Mouse (Mus musculus) MEL (cell line): ENCODE measurements around the gene Alg11. TPM values are rescaled to one million over a fixed set of nuclear protein-coding genes. Genes with fewer than 3 reads are reported as not detected.
A peak's percentile ranks its signal among the peaks of the same experiment; 100 is the strongest.

Experiments used
- DNase-seq: peaks from one replicate; pipeline ENCODE4 v3.0.0; 2011; ENCODE audit warnings: low read depth, low spot score
- H3K27ac ChIP-seq: 2 replicates; pipeline ENCODE4 v1.5.1; 2012; ENCODE audit warnings: low read depth, mild to moderate bottlenecking, control low read depth, low read length, moderate library complexity; ENCODE audit not compliant: control insufficient read depth
- H3K27me3 ChIP-seq, 2 experiments: fragments of 150-350 bp in 1 of 2; sonication (generic) in 1 of 2; 2 replicates each; pipeline ENCODE4 v1.6.1; 2012; ENCODE audit warnings: low read length in 2 of 2, mild to moderate bottlenecking in 2 of 2, improper control_type of control experiment in 1 of 2, moderate library complexity in 1 of 2; ENCODE audit not compliant: insufficient read depth in 2 of 2, control insufficient read depth in 1 of 2
- H3K36me3 ChIP-seq, 2 experiments: 2 replicates each; pipeline ENCODE4 v1.6.1; 2012 to 2014; ENCODE audit warnings: low read length in 2 of 2, improper control_type of control experiment in 1 of 2, inconsistent platforms in 1 of 2, mild to moderate bottlenecking in 1 of 2; ENCODE audit not compliant: insufficient read depth in 2 of 2, control insufficient read depth in 1 of 2
- H3K4me1 ChIP-seq, 2 experiments: fragments of 150-350 bp in 1 of 2; sonication (generic) in 1 of 2; 2 replicates each; pipeline ENCODE4 v1.6.1; 2012; ENCODE audit warnings: low read length in 2 of 2, improper control_type of control experiment in 1 of 2, mild to moderate bottlenecking in 1 of 2; ENCODE audit not compliant: insufficient read depth in 2 of 2, control insufficient read depth in 1 of 2
- H3K4me3 ChIP-seq, 2 experiments: fragments of 150-350 bp in 1 of 2; sonication (generic) in 1 of 2; 2 replicates each; pipeline ENCODE4 v1.5.1; 2012; ENCODE audit warnings: low read depth in 2 of 2, low read length in 2 of 2, mild to moderate bottlenecking in 2 of 2, moderate library complexity in 2 of 2, control low read depth in 1 of 2, improper control_type of control experiment in 1 of 2; ENCODE audit not compliant: control insufficient read depth in 1 of 2, insufficient read depth in 1 of 2
- H3K79me2 ChIP-seq: 2 replicates; pipeline ENCODE4 v1.6.1; 2012; ENCODE audit warnings: mild to moderate bottlenecking, low read length, moderate library complexity; ENCODE audit not compliant: control insufficient read depth, poor library complexity, insufficient read depth
- H3K9ac ChIP-seq: 2 replicates; pipeline ENCODE4 v1.6.1; 2012; ENCODE audit warnings: low read depth, mild to moderate bottlenecking, control low read depth, low read length, moderate library complexity; ENCODE audit not compliant: control insufficient read depth, poor library complexity, severe bottlenecking
- H3K9me3 ChIP-seq: fragments of 150-350 bp; sonication (generic); replicated peaks from 2 replicates; pipeline ENCODE4 v1.6.1; 2012; ENCODE audit warnings: mild to moderate bottlenecking, low read length, improper control_type of control experiment, moderate library complexity; ENCODE audit not compliant: insufficient read depth
- BHLHE40 ChIP-seq: IDR thresholded peaks from 2 replicates; pipeline ENCODE4 v1.6.1; 2012; ENCODE audit warnings: low read depth, mild to moderate bottlenecking, inconsistent platforms, low read length, improper control_type of control experiment, borderline replicate concordance
- CHD2 ChIP-seq: IDR thresholded peaks from 2 replicates; pipeline ENCODE4 v1.6.1; 2011; ENCODE audit warnings: low read length, improper control_type of control experiment
- CTCF ChIP-seq, 3 experiments: IDR thresholded peaks in 2 of 3; conservative IDR thresholded peaks in 1 of 3; 2 replicates each; pipeline ENCODE4 v1.5.1; 2011 to 2012; ENCODE audit warnings: low read length in 3 of 3, low read depth in 2 of 3, mild to moderate bottlenecking in 2 of 3, improper control_type of control experiment in 1 of 3, inconsistent platforms in 1 of 3, mixed read lengths in 1 of 3, moderate library complexity in 1 of 3; ENCODE audit not compliant: control insufficient read depth in 1 of 3, insufficient read depth in 1 of 3, poor library complexity in 1 of 3, severe bottlenecking in 1 of 3
- E2F4 ChIP-seq: IDR thresholded peaks from 2 replicates; pipeline ENCODE4 v1.6.1; 2011; ENCODE audit warnings: low read depth, low read length, improper control_type of control experiment, borderline replicate concordance
- ELF1 ChIP-seq: IDR thresholded peaks from 2 replicates; pipeline ENCODE4 v1.6.1; 2014; ENCODE audit warnings: low read depth, mild to moderate bottlenecking, inconsistent platforms, low read length, improper control_type of control experiment, moderate library complexity
- EP300 ChIP-seq, 2 experiments: IDR thresholded peaks; 2 replicates each; pipeline ENCODE4 v1.6.1; 2011; ENCODE audit warnings: improper control_type of control experiment in 2 of 2, low read length in 2 of 2, low read depth in 1 of 2, mild to moderate bottlenecking in 1 of 2
- ETS1 ChIP-seq: IDR thresholded peaks from 2 replicates; pipeline ENCODE4 v1.6.1; 2012; ENCODE audit warnings: low read depth, mild to moderate bottlenecking, inconsistent platforms, low read length, improper control_type of control experiment, moderate library complexity
- GABPA ChIP-seq: IDR thresholded peaks from 2 replicates; pipeline ENCODE4 v1.6.1; 2012; ENCODE audit warnings: low read depth, mild to moderate bottlenecking, inconsistent platforms, low read length, improper control_type of control experiment, moderate library complexity
- HCFC1 ChIP-seq: IDR thresholded peaks from 2 replicates; pipeline ENCODE4 v1.6.1; 2012; ENCODE audit warnings: low read depth, mild to moderate bottlenecking, inconsistent platforms, low read length, improper control_type of control experiment, moderate library complexity
- JUND ChIP-seq: IDR thresholded peaks from 2 replicates; pipeline ENCODE4 v1.6.1; 2011; ENCODE audit warnings: low read depth, mild to moderate bottlenecking, improper control_type of control experiment, low read length
- KAT2A ChIP-seq: conservative IDR thresholded peaks from 2 replicates; pipeline ENCODE4 v1.6.1; 2012; ENCODE audit warnings: low read depth, low read length, improper control_type of control experiment, inconsistent platforms
- MAFK ChIP-seq: IDR thresholded peaks from 2 replicates; pipeline ENCODE4 v1.6.1; 2011; ENCODE audit warnings: low read depth, mild to moderate bottlenecking, low read length, improper control_type of control experiment, borderline replicate concordance
- MEF2A ChIP-seq: IDR thresholded peaks from 2 replicates; pipeline ENCODE4 v1.6.1; 2014; ENCODE audit warnings: low read depth, mild to moderate bottlenecking, inconsistent platforms, low read length, improper control_type of control experiment; ENCODE audit not compliant: poor library complexity, insufficient replicate concordance, severe bottlenecking; ENCODE audit errors: extremely low read depth
- MXI1 ChIP-seq: IDR thresholded peaks from 2 replicates; pipeline ENCODE4 v1.6.1; 2011; ENCODE audit warnings: mild to moderate bottlenecking, low read depth, low read length, improper control_type of control experiment
- MYB ChIP-seq: IDR thresholded peaks from 2 replicates; pipeline ENCODE4 v1.6.1; 2011; ENCODE audit warnings: mild to moderate bottlenecking, low read depth, low read length, improper control_type of control experiment
- NELFE ChIP-seq: IDR thresholded peaks from 2 replicates; pipeline ENCODE4 v1.6.1; 2011; ENCODE audit warnings: low read depth, low read length, improper control_type of control experiment
- POLR2A ChIP-seq, 2 experiments: IDR thresholded peaks; 2 replicates each; pipeline ENCODE4 v1.6.1; 2011 to 2012; ENCODE audit warnings: low read length in 2 of 2, mild to moderate bottlenecking in 2 of 2, control low read depth in 1 of 2, improper control_type of control experiment in 1 of 2, low read depth in 1 of 2, moderate library complexity in 1 of 2; ENCODE audit not compliant: control insufficient read depth in 1 of 2, insufficient read depth in 1 of 2, poor library complexity in 1 of 2
- POLR2AphosphoS5 ChIP-seq: IDR thresholded peaks from 2 replicates; pipeline ENCODE4 v1.6.1; 2012; ENCODE audit warnings: low read depth, borderline replicate concordance, mild to moderate bottlenecking, inconsistent platforms, low read length, moderate library complexity, mixed read lengths
- RAD21 ChIP-seq: IDR thresholded peaks from 2 replicates; pipeline ENCODE4 v1.6.1; 2011; ENCODE audit warnings: mild to moderate bottlenecking, low read depth, low read length, improper control_type of control experiment
- RCOR1 ChIP-seq: IDR thresholded peaks from 2 replicates; pipeline ENCODE4 v1.6.1; 2012; ENCODE audit warnings: low read depth, mild to moderate bottlenecking, inconsistent platforms, low read length, improper control_type of control experiment
- SIN3A ChIP-seq: IDR thresholded peaks from 2 replicates; pipeline ENCODE4 v1.6.1; 2012; ENCODE audit warnings: low read length, improper control_type of control experiment, inconsistent platforms
- SMC3 ChIP-seq: IDR thresholded peaks from 2 replicates; pipeline ENCODE4 v1.6.1; 2011; ENCODE audit warnings: low read depth, low read length, improper control_type of control experiment
- TBP ChIP-seq: IDR thresholded peaks from 2 replicates; pipeline ENCODE4 v1.8.0; 2011; ENCODE audit warnings: low read depth, low read length, improper control_type of control experiment
- TCF12 ChIP-seq: IDR thresholded peaks from 2 replicates; pipeline ENCODE4 v1.6.1; 2014; ENCODE audit warnings: low read depth, mild to moderate bottlenecking, inconsistent platforms, low read length, improper control_type of control experiment, moderate library complexity
- USF1 ChIP-seq: IDR thresholded peaks from 2 replicates; pipeline ENCODE4 v1.6.1; 2014; ENCODE audit warnings: low read depth, mild to moderate bottlenecking, inconsistent platforms, low read length, improper control_type of control experiment, moderate library complexity
- USF2 ChIP-seq, 2 experiments: IDR thresholded peaks; 2 replicates each; pipeline ENCODE4 v1.6.1; 2011 to 2012; ENCODE audit warnings: improper control_type of control experiment in 2 of 2, low read length in 2 of 2, borderline replicate concordance in 1 of 2, inconsistent platforms in 1 of 2, low read depth in 1 of 2, mild to moderate bottlenecking in 1 of 2; ENCODE audit not compliant: insufficient read depth in 1 of 2
- ZKSCAN1 ChIP-seq: IDR thresholded peaks from 2 replicates; pipeline ENCODE4 v1.6.1; 2012; ENCODE audit warnings: low read depth, mild to moderate bottlenecking, inconsistent platforms, low read length, improper control_type of control experiment, moderate library complexity
- ZMIZ1 ChIP-seq: IDR thresholded peaks from 2 replicates; pipeline ENCODE4 v1.6.1; 2012; ENCODE audit warnings: low read depth, mild to moderate bottlenecking, inconsistent platforms, low read length, improper control_type of control experiment, moderate library complexity
- polyA plus RNA-seq, 2 experiments: library from polyadenylated mRNA; stranded (reverse) in 1 of 2; unstranded in 1 of 2; fragments of >175 nt in 1 of 2; fragments of >200 nt in 1 of 2; gene quantifications; 2 replicates each; pipeline versions ENCODE4 v1.2.1 to v1.2.4; 2012; ENCODE audit warnings: low replicate concordance in 2 of 2, low read depth in 1 of 2; ENCODE audit not compliant: insufficient read length in 2 of 2, insufficient read depth in 1 of 2, missing spikeins in 1 of 2
- total RNA-seq: library from RNA; depleted of rRNA; stranded (reverse); fragments of 300-350 nt; gene quantifications from 2 replicates; pipeline ENCODE4 v1.2.3, GENCODE M21; 2012

The Alg11 gene
- total and polyA plus RNA-seq, 3 experiments, result 17.2 to 55.0 (median 22.2) TPM

- TF ChIP-seq MYB (no peak), BHLHE40 (no peak), ELF1 (no peak), CTCF (IDR thresholded peaks at IDR 0.05 in 2 of 3, conservative IDR thresholded peaks at IDR 0.05 in 1 of 3; ENCODE audit: control insufficient read depth in 1 of 3, insufficient read depth in 1 of 3, low read depth in 2 of 3, low read length in 3 of 3, poor library complexity in 1 of 3, severe bottlenecking in 1 of 3) (no peak), KAT2A (no peak), JUND (0 out of 2 replicates have a peak, but pooled peaks have one; percentile 4), EP300 (IDR thresholded peaks at IDR 0.05; ENCODE audit: low read depth in 1 of 2, low read length in 2 of 2) (peak in 1 of 2 experiments; percentile 18; a peak in 1 of 4 replicates), RCOR1 (no peak), CHD2 (no peak), GABPA (no peak), MAFK (no peak), TCF12 (0 out of 2 replicates have a peak, but pooled peaks have one; percentile 30), USF2 (IDR thresholded peaks at IDR 0.05; ENCODE audit: borderline replicate concordance in 1 of 2, insufficient read depth in 1 of 2, low read depth in 1 of 2, low read length in 2 of 2) (no peak)
- TF ChIP-seq, all 39 proteins: peak for 12
These were observed 5.6 kb upstream of the Alg11 start (continued) for GRCm38 (mm10) chr8:22054674-22055491.

DNA sequence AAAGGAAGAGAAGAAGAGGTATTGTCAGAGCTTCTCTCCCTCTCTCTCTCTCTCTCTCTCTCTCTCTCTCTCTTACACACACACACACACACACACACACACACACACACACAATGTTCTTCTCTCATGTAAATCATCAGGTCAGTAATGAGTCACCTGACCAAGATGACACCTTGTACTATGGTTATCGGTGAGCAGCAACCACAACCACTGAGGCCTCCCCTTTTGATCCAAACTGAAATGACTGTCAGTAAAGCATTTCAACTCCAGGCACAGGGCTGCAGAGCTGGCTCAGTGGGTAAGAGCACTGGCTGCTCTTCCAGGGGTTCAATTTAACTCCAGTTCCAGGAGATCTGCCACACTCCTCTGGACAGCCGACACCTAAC is 5.0 kb upstream of the Alg11 start:
- H3K9ac ChIP-seq, result peak overlapping the region; percentile 53
- H3K27ac ChIP-seq, result peak overlapping the region; percentile 92
- H3K27me3 ChIP-seq, result no peaks in the 10 kb centered on the region
- no peak for TF ChIP-seq MYB
- TF ChIP-seq JUND, result no peak
- TF ChIP-seq BHLHE40, result peak; percentile 36; the same call in 1 of the 2 replicates
- no peak for TF ChIP-seq ZKSCAN1
- TF ChIP-seq EP300 (IDR thresholded peaks at IDR 0.05; ENCODE audit: low read depth in 1 of 2, low read length in 2 of 2), result peak in 1 of 2 experiments; percentile 28; a peak in 2 of 4 replicates
- TF ChIP-seq RAD21, result no peak
- no peak for TF ChIP-seq RCOR1
- TF ChIP-seq TBP, result no peak
- TF ChIP-seq SIN3A, result peak; percentile 19; the same call in 1 of the 2 replicates
- no peak for TF ChIP-seq E2F4
- 0 out of 2 replicates have a peak, but pooled peaks have one; percentile 13 for TF ChIP-seq NELFE
- peak; percentile 26; the same call in 1 of the 2 replicates for TF ChIP-seq ETS1
- TF ChIP-seq KAT2A, result no peak
- TF ChIP-seq MEF2A, result no peak
- TF ChIP-seq USF1, result peak; percentile 77
- TF ChIP-seq HCFC1, result 0 out of 2 replicates have a peak, but pooled peaks have one; percentile 24
- no peak for TF ChIP-seq POLR2AphosphoS5
- no peak for TF ChIP-seq ZMIZ1
- TF ChIP-seq SMC3, result no peak
- TF ChIP-seq POLR2A (IDR thresholded peaks at IDR 0.05; ENCODE audit: control insufficient read depth in 1 of 2, insufficient read depth in 1 of 2, low read depth in 1 of 2, low read length in 2 of 2, poor library complexity in 1 of 2), result no peak
- no peak; the same call in 1 of the 2 replicates for TF ChIP-seq MXI1
- H3K79me2 ChIP-seq, result peaks cover 79% of the 10 kb centered on the region
- DNase-seq, result peak; percentile 63
- peak overlapping the region in 1 of 2 experiments; percentile 16; a peak in 1 of 4 replicates for H3K4me3 ChIP-seq
- H3K9me3 ChIP-seq, result no peaks in the 10 kb centered on the region
- H3K4me1 ChIP-seq, result peaks cover 14 to 32% of the 10 kb centered on the region in 2 experiments
- peaks cover 0 to 32% of the 10 kb centered on the region in 2 experiments; a peak in 3 of 4 replicates for H3K36me3 ChIP-seq
